Mouse (Mus musculus) neural tube, embryonic 11.5 days (tissue): ENCODE measurements around the gene Itih4. TPM values are rescaled to one million over a fixed set of nuclear protein-coding genes. Genes with fewer than 3 reads are reported as not detected.

Source experiments
- ATAC-seq: fragments of 200-750 bp; cut with Nextera tagmentation; 2 replicates; pipeline ENCODE4 v1.8.0; 2017; ENCODE audit warnings: moderate number of reproducible peaks, mild to moderate bottlenecking, moderate TSS enrichment, moderate library complexity; ENCODE audit not compliant: insufficient read depth, low FRiP score, low TSS enrichment
- DNase-seq: peaks from one replicate; pipeline ENCODE4 v3.0.0-alpha.2; 2015; ENCODE audit warnings: low spot score
- H3K27ac ChIP-seq: fragments of 300-500 bp; sonication (generic); 2 replicates; pipeline ENCODE4 v1.5.1; 2014; ENCODE audit warnings: low read depth, mild to moderate bottlenecking, low read length
- H3K27me3 ChIP-seq: fragments of 300-500 bp; sonication (generic); 2 replicates; pipeline ENCODE4 v1.6.1; 2014; ENCODE audit warnings: mild to moderate bottlenecking, low read length, mixed read lengths; ENCODE audit not compliant: control insufficient read depth, insufficient read depth
- H3K36me3 ChIP-seq: fragments of 300-500 bp; sonication (generic); 2 replicates; pipeline ENCODE4 v1.6.1; 2014; ENCODE audit warnings: mild to moderate bottlenecking, low read length, moderate library complexity, mixed read lengths; ENCODE audit not compliant: control insufficient read depth, insufficient read depth
- H3K4me1 ChIP-seq: fragments of 300-500 bp; sonication (generic); 2 replicates; pipeline ENCODE4 v1.6.1; 2014; ENCODE audit warnings: low read length, mixed read lengths; ENCODE audit not compliant: control insufficient read depth, insufficient read depth
- H3K4me2 ChIP-seq: fragments of 300-500 bp; sonication (generic); 2 replicates; pipeline ENCODE4 v1.6.1; 2014; ENCODE audit warnings: low read depth, mild to moderate bottlenecking, moderate library complexity
- H3K4me3 ChIP-seq: fragments of 300-500 bp; sonication (generic); 2 replicates; pipeline ENCODE4 v1.5.1; 2014; ENCODE audit warnings: low read depth, low read length
- H3K9ac ChIP-seq: fragments of 300-500 bp; sonication (generic); 2 replicates; pipeline ENCODE4 v1.6.1; 2014; ENCODE audit warnings: mild to moderate bottlenecking, low read length
- H3K9me3 ChIP-seq: fragments of 300-500 bp; sonication (generic); 2 replicates; pipeline ENCODE4 v1.6.1; 2016; ENCODE audit warnings: low read length; ENCODE audit not compliant: control insufficient read depth
- WGBS: fragments of 180-500 bp; shearing (Covaris S2); extraction: QIAGEN DNeasy Blood & Tissue Kit; methylation state at CpG from one replicate; pipeline ENCODE4 v1.1.7; 2014; 5-methylcytosine and 5-hydroxymethylcytosine counted together
- polyA plus RNA-seq: library from polyadenylated mRNA; unstranded; fragments of >200 nt; fragmentation: Nextera tagmentation; extraction: Ambion mirVana; gene quantifications from 2 replicates; pipeline ENCODE4 v1.2.1, GENCODE M21; 2014

The Itih4 gene
- polyA plus RNA-seq, 1 experiment from 2014 or later, result not detected

DNA sequence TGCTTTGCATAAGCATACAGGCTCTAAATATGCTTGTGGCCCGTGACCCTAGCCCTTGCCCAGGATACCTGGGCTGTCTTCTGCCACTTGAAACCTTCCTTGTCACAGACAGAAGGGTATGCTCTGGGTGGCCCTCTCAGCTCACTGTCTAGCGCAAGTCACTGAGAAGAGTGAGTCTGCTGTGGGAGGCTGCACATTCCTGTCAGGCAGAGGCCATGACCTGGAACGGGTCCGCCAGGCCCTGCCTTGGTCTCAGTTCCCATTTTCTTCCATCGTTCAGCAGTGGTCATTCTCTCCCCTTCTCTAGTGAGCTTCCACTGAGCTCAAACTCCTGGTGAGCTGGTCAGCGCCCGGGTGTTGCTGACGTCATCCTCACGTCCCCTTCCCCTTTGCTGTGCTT is 10.3 kb upstream of the Itih4 start:
- no peak overlapping the region for H3K4me2 ChIP-seq
- 90% methylated on average over 9 of the region's 9 CpGs for WGBS
- no peaks in the 10 kb centered on the region for H3K4me1 ChIP-seq
- no peak overlapping the region for H3K4me3 ChIP-seq
- no peaks in the 10 kb centered on the region for H3K9me3 ChIP-seq
- DNase-seq (no peak), ATAC-seq (no peak)
- no peaks in the 10 kb centered on the region for H3K36me3 ChIP-seq
- H3K27ac ChIP-seq, result no peak overlapping the region
- H3K9ac ChIP-seq, result no peak overlapping the region
- H3K27me3 ChIP-seq, result no peaks in the 10 kb centered on the region

GRCm38 (mm10) chr14:30876451-30876850 is 9.8 kb upstream of the Itih4 start:
- Histone ChIP-seq H3K9me3 (no peaks in the 10 kb centered on the region), H3K27me3 (no peaks in the 10 kb centered on the region), H3K4me3 (no peak overlapping the region), H3K36me3 (no peaks in the 10 kb centered on the region), H3K9ac (no peak overlapping the region), H3K4me2 (no peak overlapping the region), H3K4me1 (no peaks in the 10 kb centered on the region), H3K27ac (no peak overlapping the region)
- ATAC-seq (no peak), DNase-seq (no peak)
- WGBS, result 98% methylated on average over 10 of the region's 10 CpGs

GRCm38 (mm10) chr14:30877827-30878226 is 8.4 kb upstream of the Itih4 start:
- WGBS, result 88% methylated on average over 3 of the region's 3 CpGs

DNA sequence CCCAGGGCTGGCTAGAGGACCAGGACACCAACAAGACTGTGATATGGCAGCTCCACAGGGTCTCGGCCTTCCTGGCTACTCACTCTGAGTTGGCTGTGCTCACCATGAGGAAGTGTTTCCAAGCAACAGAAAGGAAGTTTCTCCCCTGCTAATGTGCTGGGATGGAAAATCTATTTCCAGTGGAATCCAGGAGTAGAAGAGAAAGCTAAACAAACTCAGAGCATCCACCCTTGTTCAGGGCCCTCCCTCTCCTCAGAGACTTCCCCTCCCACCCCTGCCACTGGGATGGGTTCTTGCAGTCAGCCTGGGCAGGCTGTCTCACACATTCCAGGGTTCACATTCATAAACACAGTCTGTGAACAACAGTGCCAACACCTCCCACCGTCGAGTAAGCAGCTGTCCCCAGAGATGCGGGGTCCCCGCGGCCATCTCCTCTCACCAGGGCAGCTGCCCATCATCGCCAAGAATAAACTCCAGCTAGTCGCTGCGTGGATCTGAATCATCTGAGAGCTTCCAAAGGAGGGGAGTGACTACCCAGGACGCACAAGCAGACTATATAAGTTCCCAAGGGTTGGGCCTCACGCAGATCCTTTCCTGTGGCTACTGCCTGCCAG is 7.2 kb upstream of the Itih4 start, which contains the start of gene Mustn1:
Mustn1 (plus strand) TSS at position 243 of the 614 bp plus-strand sequence.
- DNase-seq (no peak), ATAC-seq (no peak)
- H3K4me2 ChIP-seq, result no peak within 1 kb of the TSS
- no peaks in the 10 kb centered on the region for H3K4me1 ChIP-seq
- 78% methylated on average over 11 of the region's 11 CpGs for WGBS
- no peak within 1 kb of the TSS for H3K27ac ChIP-seq
- no peaks in the 10 kb centered on the region for H3K9me3 ChIP-seq
- H3K27me3 ChIP-seq, result no peaks in the 10 kb centered on the region
- no peaks in the 10 kb centered on the region for H3K36me3 ChIP-seq
- H3K9ac ChIP-seq, result no peak within 1 kb of the TSS; the same call in 1 of the 2 replicates
- no peak within 1 kb of the TSS for H3K4me3 ChIP-seq

More at GRCm38 (mm10) chr14:30877827-30878226, 8.4 kb upstream of the Itih4 start:
- Histone ChIP-seq H3K36me3 (no peaks in the 10 kb centered on the region), H3K27ac (no peak overlapping the region), H3K9me3 (no peaks in the 10 kb centered on the region), H3K9ac (no peak overlapping the region), H3K4me2 (no peak overlapping the region), H3K4me1 (no peaks in the 10 kb centered on the region), H3K4me3 (no peak overlapping the region), H3K27me3 (no peaks in the 10 kb centered on the region)
- ATAC-seq (no peak), DNase-seq (no peak)

DNA sequence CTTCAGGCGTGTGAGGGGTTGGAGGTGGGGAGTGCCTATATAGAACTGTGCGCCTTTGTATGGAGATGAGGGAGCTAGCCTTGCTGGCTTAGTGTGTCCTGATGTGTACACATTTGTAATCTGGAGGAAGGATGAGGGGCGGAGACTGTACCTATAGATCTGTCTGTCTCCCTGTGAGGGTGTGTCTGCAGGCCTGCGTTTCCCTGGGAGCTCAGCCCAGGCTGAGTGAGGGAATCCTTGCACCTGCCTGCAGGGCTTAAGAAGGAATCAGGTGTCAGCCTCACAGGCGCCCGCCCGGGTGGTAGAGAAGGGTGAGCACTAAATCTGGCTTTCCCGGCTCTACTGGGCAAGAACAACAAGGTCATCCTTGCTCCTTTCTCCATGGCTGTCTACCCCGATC is 6.5 kb upstream of the Itih4 start:
- ATAC-seq (no peak), DNase-seq (no peak)
- Histone ChIP-seq H3K27ac (no peak overlapping the region), H3K36me3 (no peaks in the 10 kb centered on the region), H3K4me2 (no peak overlapping the region), H3K4me3 (no peak overlapping the region), H3K9ac (no peak overlapping the region), H3K4me1 (no peaks in the 10 kb centered on the region), H3K9me3 (no peaks in the 10 kb centered on the region), H3K27me3 (no peaks in the 10 kb centered on the region)
- 69% methylated on average over 9 of the region's 9 CpGs for WGBS

GRCm38 (mm10) chr14:30880251-30880650 is 6.0 kb upstream of the Itih4 start:
- Histone ChIP-seq H3K4me3 (no peak overlapping the region), H3K9ac (no peak overlapping the region), H3K4me2 (no peak overlapping the region), H3K36me3 (no peaks in the 10 kb centered on the region), H3K27ac (no peak overlapping the region), H3K4me1 (no peaks in the 10 kb centered on the region), H3K9me3 (no peaks in the 10 kb centered on the region), H3K27me3 (no peaks in the 10 kb centered on the region)
- DNase-seq (no peak), ATAC-seq (no peak)
- WGBS, result 84% methylated on average over 8 of the region's 8 CpGs

DNA sequence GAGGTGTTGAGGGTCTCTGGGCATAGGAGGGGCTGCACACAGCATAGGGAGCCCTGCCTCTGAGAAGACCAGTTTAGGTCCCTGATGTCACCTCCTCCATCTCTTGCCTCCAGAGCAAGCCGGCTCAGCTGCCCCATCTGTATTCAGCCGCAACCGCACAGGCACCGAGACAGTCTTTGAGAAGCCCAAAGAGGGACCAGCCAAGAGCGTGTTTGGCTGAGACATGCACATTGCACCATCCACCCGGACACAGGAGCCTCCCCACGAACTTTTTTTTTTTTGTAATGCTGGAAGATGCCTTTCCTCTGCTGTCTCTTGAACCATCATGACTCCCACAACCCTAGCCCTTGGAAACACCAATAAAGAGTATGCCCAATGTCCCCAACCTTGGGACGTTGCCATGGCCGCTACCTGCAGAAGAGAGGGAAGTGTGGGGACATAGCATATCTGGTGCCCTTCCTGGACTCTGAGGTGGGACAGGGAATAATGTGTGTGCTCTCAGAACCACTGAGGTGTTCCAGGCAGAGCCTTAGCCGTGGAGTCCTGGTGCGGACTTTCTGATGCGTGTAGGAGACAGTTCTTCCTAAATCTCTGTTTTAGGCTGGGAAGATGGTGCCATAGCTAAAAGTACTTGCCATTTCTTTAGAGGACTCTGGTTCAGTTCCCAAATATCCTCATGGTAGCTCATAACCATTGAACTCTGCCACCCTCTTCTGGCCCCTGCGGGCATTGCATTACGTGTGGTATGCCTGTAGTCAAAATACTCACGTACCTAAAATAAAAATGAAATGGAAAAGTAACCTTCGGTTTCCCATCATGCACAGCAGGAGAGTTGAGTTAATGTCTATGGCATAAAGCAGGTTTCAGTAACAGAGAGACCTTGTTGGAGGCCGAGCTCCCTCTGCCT is 5.2 kb upstream of the Itih4 start:
- H3K4me3 ChIP-seq, result no peak overlapping the region
- ATAC-seq (no peak), DNase-seq (no peak)
- no peak overlapping the region for H3K4me2 ChIP-seq
- H3K36me3 ChIP-seq, result no peaks in the 10 kb centered on the region
- WGBS, result 87% methylated on average over 17 of the region's 17 CpGs
- no peak overlapping the region for H3K9ac ChIP-seq
- H3K4me1 ChIP-seq, result no peaks in the 10 kb centered on the region
- H3K27me3 ChIP-seq, result no peaks in the 10 kb centered on the region
- no peaks in the 10 kb centered on the region for H3K9me3 ChIP-seq
- H3K27ac ChIP-seq, result no peak overlapping the region

GRCm38 (mm10) chr14:30881718-30882108 is 4.6 kb upstream of the Itih4 start:
- Histone ChIP-seq H3K27me3 (no peaks in the 10 kb centered on the region), H3K4me1 (no peaks in the 10 kb centered on the region), H3K4me2 (no peak overlapping the region), H3K4me3 (no peak overlapping the region), H3K9ac (no peak overlapping the region), H3K27ac (no peak overlapping the region), H3K9me3 (no peaks in the 10 kb centered on the region), H3K36me3 (no peaks in the 10 kb centered on the region)
- WGBS, result 95% methylated on average over 3 of the region's 3 CpGs
- ATAC-seq (no peak), DNase-seq (no peak)

DNA sequence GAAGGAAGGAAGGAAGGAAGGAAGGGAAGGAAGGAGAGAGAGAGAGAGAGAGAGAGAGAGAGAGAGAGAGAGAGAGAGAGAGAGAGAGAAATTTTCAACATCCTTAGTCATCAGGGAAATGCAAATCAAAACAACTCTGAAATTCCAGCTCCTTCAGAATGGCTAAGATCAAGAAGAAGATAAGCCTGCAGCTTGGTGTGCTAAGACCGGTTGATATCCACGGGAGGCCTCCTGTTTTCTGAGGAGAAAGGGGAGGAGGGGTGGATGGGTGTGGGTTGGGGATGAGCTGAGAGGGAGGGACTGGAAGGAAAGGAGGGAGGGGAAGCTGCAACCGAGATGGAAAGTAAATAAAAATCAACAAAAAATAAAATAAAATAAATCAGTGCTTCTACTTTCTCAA is 978 bp upstream of the Itih4 start:
- Histone ChIP-seq H3K4me2 (no peak overlapping the region), H3K9ac (no peak overlapping the region), H3K4me3 (no peak overlapping the region), H3K27me3 (no peaks in the 10 kb centered on the region), H3K36me3 (no peaks in the 10 kb centered on the region), H3K9me3 (no peaks in the 10 kb centered on the region), H3K27ac (no peak overlapping the region), H3K4me1 (no peaks in the 10 kb centered on the region)
- DNase-seq (no peak), ATAC-seq (no peak)
- WGBS, result 26% methylated on average over 3 of the region's 3 CpGs
